Mouse (Mus musculus) kidney, postnatal 0 days (tissue): ENCODE results near the gene Zfp668. TPM values are rescaled to one million over a fixed set of nuclear protein-coding genes. Genes with fewer than 3 reads are reported as not detected.

Experiments used
- ATAC-seq: fragments of 200-750 bp; cut with Nextera tagmentation; replicated peaks from 2 replicates; pipeline ENCODE4 v1.8.0; 2017; ENCODE audit warnings: low read depth, moderate number of reproducible peaks, moderate TSS enrichment, moderate library complexity; ENCODE audit not compliant: low FRiP score
- DNase-seq: peaks from one replicate; pipeline ENCODE4 v3.0.0-alpha.2; 2016; ENCODE audit warnings: low spot score
- H3K27ac ChIP-seq: fragments of 300-500 bp; sonication (generic); 2 replicates; pipeline ENCODE4 v1.5.1; 2014; ENCODE audit warnings: mild to moderate bottlenecking
- H3K27me3 ChIP-seq: fragments of 300-500 bp; sonication (generic); 2 replicates; pipeline ENCODE4 v1.6.1; 2014; ENCODE audit warnings: low read length, mixed read lengths; ENCODE audit not compliant: insufficient read depth
- H3K36me3 ChIP-seq: fragments of 300-500 bp; sonication (generic); 2 replicates; pipeline ENCODE4 v1.6.1; 2014; ENCODE audit warnings: low read length, mixed read lengths; ENCODE audit not compliant: insufficient read depth
- H3K4me1 ChIP-seq: fragments of 300-500 bp; sonication (generic); replicated peaks from 2 replicates; pipeline ENCODE4 v1.6.1; 2014; ENCODE audit warnings: antibody characterized with exemption, low read length, mixed read lengths; ENCODE audit not compliant: insufficient read depth
- H3K4me2 ChIP-seq: fragments of 300-500 bp; sonication (generic); 2 replicates; pipeline ENCODE4 v1.6.1; 2014; ENCODE audit warnings: mild to moderate bottlenecking, low read length, moderate library complexity, mixed read lengths
- H3K4me3 ChIP-seq: fragments of 300-500 bp; sonication (generic); replicated peaks from 2 replicates; pipeline ENCODE4 v1.5.1; 2014; ENCODE audit warnings: low read depth, low read length
- H3K9ac ChIP-seq: fragments of 300-500 bp; sonication (generic); 2 replicates; pipeline ENCODE4 v1.6.1; 2014; ENCODE audit warnings: low read depth, low read length
- H3K9me3 ChIP-seq: fragments of 300-500 bp; sonication (generic); replicated peaks from 2 replicates; pipeline ENCODE4 v1.6.1; 2016; ENCODE audit warnings: low read length, inconsistent platforms, mixed read lengths
- CTCF ChIP-seq: IDR thresholded peaks from 2 replicates; pipeline ENCODE4 v1.5.1; 2016; ENCODE audit warnings: antibody characterized with exemption, low read depth, mild to moderate bottlenecking, moderate library complexity
- WGBS: fragments of 180-500 bp; shearing (Covaris S2); extraction: QIAGEN DNeasy Blood & Tissue Kit; methylation state at CpG from one replicate; pipeline ENCODE4 v1.1.7; 2014; 5-methylcytosine and 5-hydroxymethylcytosine counted together
- polyA plus RNA-seq: library from polyadenylated mRNA; unstranded; fragments of >200 nt; fragmentation: Nextera tagmentation; extraction: Ambion mirVana; gene quantifications from 2 replicates; pipeline ENCODE4 v1.2.1, GENCODE M21; 2015

Gene Zfp668
- polyA plus RNA-seq, 1 experiment from 2014 or later = 12.5 TPM

- Histone ChIP-seq H3K4me2 (peak overlapping the region; percentile 0; the same call in 1 of the 2 replicates), H3K4me1 (0 out of 2 replicates have a peak, but pooled peaks cover 2% of the 10 kb centered on the region), H3K9ac (no peak overlapping the region), H3K9me3 (no peaks in the 10 kb centered on the region), H3K36me3 (0 out of 2 replicates have a peak, but pooled peaks cover 3% of the 10 kb centered on the region), H3K27me3 (no peaks in the 10 kb centered on the region), H3K4me3 (no peak overlapping the region), H3K27ac (0 out of 2 replicates have a peak overlapping the region, but pooled peaks have one; percentile 54)
- TF ChIP-seq CTCF = no peak
- DNase-seq = peak; percentile 56
- WGBS = 53% methylated on average over 19 of the region's 19 CpGs
- ATAC-seq = no peak
Observed at GRCm38 (mm10) chr7:127814241-127814921, 62.2 kb downstream of the Zfp668 start.

GRCm38 (mm10) chr7:127813821-127814220 is 62.8 kb downstream of the Zfp668 start:
- peak overlapping the region; percentile 15; the same call in 1 of the 2 replicates for H3K27ac ChIP-seq
- DNase-seq (peak; percentile 8), ATAC-seq (no peak)
- no peak for TF ChIP-seq CTCF
- peak overlapping the region; percentile 0; the same call in 1 of the 2 replicates for H3K4me2 ChIP-seq
- no peaks in the 10 kb centered on the region for H3K9me3 ChIP-seq
- 0 out of 2 replicates have a peak, but pooled peaks cover 2% of the 10 kb centered on the region for H3K4me1 ChIP-seq
- WGBS = 46% methylated on average over 4 of the region's 4 CpGs
- no peak overlapping the region for H3K9ac ChIP-seq
- H3K4me3 ChIP-seq = no peak overlapping the region
- H3K36me3 ChIP-seq = 0 out of 2 replicates have a peak, but pooled peaks cover 3% of the 10 kb centered on the region
- H3K27me3 ChIP-seq = no peaks in the 10 kb centered on the region

Other genes starting within 250 kb of the Zfp668 start
- 56.1 and 70.9 TPM in 2 replicates for gene Bcl7c, start 167.9 kb downstream of the Zfp668 start, polyA plus RNA-seq
- 14.5 and 15.9 TPM in 2 replicates for gene Ctf1, start 164.1 kb downstream of the Zfp668 start, polyA plus RNA-seq
- 0.08 TPM in 1 of 2 replicates, not detected in the other for gene Ctf2, start 144.7 kb downstream of the Zfp668 start, polyA plus RNA-seq
- 2.8 and 3.5 TPM in 2 replicates for gene Fbxl19, start 132.3 kb downstream of the Zfp668 start, polyA plus RNA-seq
- 27.2 and 30.1 TPM in 2 replicates for gene Orai3, start 107.0 kb downstream of the Zfp668 start, polyA plus RNA-seq
- gene Setd1a, start 100.2 kb downstream of the Zfp668 start, polyA plus RNA-seq = 15.6 and 17.9 TPM in 2 replicates
- gene Gm49388, start 91.2 kb downstream of the Zfp668 start, polyA plus RNA-seq = not detected in 2 replicates
- gene Hsd3b7, start 76.2 kb downstream of the Zfp668 start, polyA plus RNA-seq = 28.3 and 28.8 TPM in 2 replicates
- 39.1 and 42.6 TPM in 2 replicates for gene Stx4a, start 52.5 kb downstream of the Zfp668 start, polyA plus RNA-seq
- 1.1 and 1.6 TPM in 2 replicates for gene Stx1b, start 52.3 kb downstream of the Zfp668 start, polyA plus RNA-seq
- gene Zfp646, start 607 bp downstream of the Zfp668 start, polyA plus RNA-seq = 7.4 and 7.5 TPM in 2 replicates
- gene Prss53, start 14.1 kb upstream of the Zfp668 start, polyA plus RNA-seq = 8.8 and 9.3 TPM in 2 replicates
- gene Gm21974, start 18.6 kb upstream of the Zfp668 start, polyA plus RNA-seq = not detected in 2 replicates
- 162 and 165 TPM in 2 replicates for gene Vkorc1, start 18.8 kb upstream of the Zfp668 start, polyA plus RNA-seq
- gene Bckdk, start 27.3 kb upstream of the Zfp668 start, polyA plus RNA-seq = 120 and 125 TPM in 2 replicates
- 30.9 and 32.2 TPM in 2 replicates for gene Kat8, start 35.7 kb upstream of the Zfp668 start, polyA plus RNA-seq
- 125 and 139 TPM in 2 replicates for gene Prss8, start 53.3 kb upstream of the Zfp668 start, polyA plus RNA-seq
- 11.7 and 13.0 TPM in 2 replicates for gene Prss36, start 69.9 kb upstream of the Zfp668 start, polyA plus RNA-seq
- 262 and 271 TPM in 2 replicates for gene Fus, start 90.6 kb upstream of the Zfp668 start, polyA plus RNA-seq
- gene Pycard, start 117.0 kb upstream of the Zfp668 start, polyA plus RNA-seq = 77.5 and 85.2 TPM in 2 replicates
- gene Trim72, start 127.1 kb upstream of the Zfp668 start, polyA plus RNA-seq = 0.11 TPM in 1 of 2 replicates, not detected in the other
- gene Itgam, start 185.8 kb upstream of the Zfp668 start, polyA plus RNA-seq = 0.66 and 0.79 TPM in 2 replicates
- gene Gm49368, start 185.9 kb upstream of the Zfp668 start, polyA plus RNA-seq = 0.03 TPM in 1 of 2 replicates, not detected in the other